Mouse (Mus musculus) heart, embryonic 13.5 days (tissue): ENCODE results near the gene Snx4. TPM values are rescaled to one million over a fixed set of nuclear protein-coding genes. Genes with fewer than 3 reads are reported as not detected.

Source experiments
- ATAC-seq: fragments of 200-750 bp; cut with Nextera tagmentation; 2 replicates; pipeline ENCODE4 v1.8.0; 2017; ENCODE audit warnings: moderate TSS enrichment; ENCODE audit not compliant: insufficient number of reproducible peaks, low FRiP score, low TSS enrichment; ENCODE audit errors: extremely low read depth
- H3K27ac ChIP-seq: fragments of 300-500 bp; sonication (generic); replicated peaks from 2 replicates; pipeline ENCODE4 v1.5.1; 2015; ENCODE audit warnings: moderate library complexity, mild to moderate bottlenecking, inconsistent platforms
- H3K27me3 ChIP-seq: fragments of 300-500 bp; sonication (generic); replicated peaks from 2 replicates; pipeline ENCODE4 v1.6.1; 2015; ENCODE audit warnings: mild to moderate bottlenecking, inconsistent platforms
- H3K36me3 ChIP-seq: fragments of 300-500 bp; sonication (generic); 2 replicates; pipeline ENCODE4 v1.6.1; 2015; ENCODE audit warnings: mild to moderate bottlenecking, inconsistent platforms
- H3K4me1 ChIP-seq: fragments of 300-500 bp; sonication (generic); 2 replicates; pipeline ENCODE4 v1.6.1; 2015; ENCODE audit warnings: inconsistent platforms
- H3K4me2 ChIP-seq: fragments of 300-500 bp; sonication (generic); 2 replicates; pipeline ENCODE4 v1.6.1; 2015; ENCODE audit warnings: inconsistent platforms, mild to moderate bottlenecking, moderate library complexity
- H3K4me3 ChIP-seq: fragments of 300-500 bp; sonication (generic); 2 replicates; pipeline ENCODE4 v1.5.1; 2015; ENCODE audit warnings: moderate library complexity, mild to moderate bottlenecking, inconsistent platforms
- H3K9ac ChIP-seq: fragments of 300-500 bp; sonication (generic); 2 replicates; pipeline ENCODE4 v1.6.1; 2015; ENCODE audit warnings: inconsistent platforms, mild to moderate bottlenecking, moderate library complexity
- H3K9me3 ChIP-seq: fragments of 300-500 bp; sonication (generic); 2 replicates; pipeline ENCODE4 v1.6.1; 2016; ENCODE audit warnings: inconsistent platforms
- WGBS: fragments of 180-500 bp; shearing (Covaris S2); methylation state at CpG from one replicate; pipeline ENCODE4 v1.1.7; 2015; ENCODE audit warnings: mixed read lengths; 5-methylcytosine and 5-hydroxymethylcytosine counted together
- polyA plus RNA-seq: library from polyadenylated mRNA; unstranded; fragments of >200 nt; fragmentation: Nextera tagmentation; extraction: Ambion mirVana; gene quantifications from 2 replicates; pipeline ENCODE4 v1.2.1, GENCODE M21; 2015

Snx4 gene
- polyA plus RNA-seq, 1 experiment from 2014 or later, result 68.7 TPM

DNA sequence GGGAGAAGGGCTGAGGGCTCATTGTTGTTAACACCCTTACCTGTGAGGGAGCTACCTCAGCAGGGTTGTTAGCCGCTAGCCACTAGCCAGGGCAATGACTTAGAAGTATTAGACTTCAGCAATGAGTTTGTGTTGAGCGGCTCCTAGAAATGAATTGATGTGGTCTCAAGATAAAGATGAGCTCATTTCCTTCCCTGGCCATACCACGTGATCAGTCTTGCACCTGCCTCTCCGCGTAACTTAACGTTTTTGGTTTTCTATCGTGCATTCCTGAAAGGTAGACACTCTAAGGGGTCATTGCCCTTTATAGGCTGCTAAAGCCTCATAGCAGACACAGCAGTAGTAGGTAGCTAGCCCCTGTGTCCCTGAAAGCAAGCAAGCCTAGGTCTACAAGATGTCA is 92.4 kb downstream of the Snx4 start:
- H3K27ac ChIP-seq, result no peak overlapping the region
- 80% methylated on average over 7 of the region's 7 CpGs for WGBS
- no peak overlapping the region for H3K4me3 ChIP-seq
- no peaks in the 10 kb centered on the region for H3K36me3 ChIP-seq
- H3K4me2 ChIP-seq, result no peak overlapping the region
- H3K9me3 ChIP-seq, result no peaks in the 10 kb centered on the region
- peaks cover 11% of the 10 kb centered on the region for H3K4me1 ChIP-seq
- no peaks in the 10 kb centered on the region for H3K27me3 ChIP-seq
- ATAC-seq, result no peak
- H3K9ac ChIP-seq, result no peak overlapping the region

- H3K36me3 ChIP-seq, result no peaks in the 10 kb centered on the region
- H3K27ac ChIP-seq, result no peak overlapping the region
- H3K9ac ChIP-seq, result no peak overlapping the region
- H3K4me3 ChIP-seq, result no peak overlapping the region
- 58% methylated on average over 9 of the region's 9 CpGs for WGBS
- ATAC-seq, result no peak
- peaks cover 11% of the 10 kb centered on the region for H3K4me1 ChIP-seq
- no peak overlapping the region for H3K4me2 ChIP-seq
- H3K27me3 ChIP-seq, result no peaks in the 10 kb centered on the region
- no peaks in the 10 kb centered on the region for H3K9me3 ChIP-seq
Observed at GRCm38 (mm10) chr16:33344379-33344778, 93.1 kb downstream of the Snx4 start.

DNA sequence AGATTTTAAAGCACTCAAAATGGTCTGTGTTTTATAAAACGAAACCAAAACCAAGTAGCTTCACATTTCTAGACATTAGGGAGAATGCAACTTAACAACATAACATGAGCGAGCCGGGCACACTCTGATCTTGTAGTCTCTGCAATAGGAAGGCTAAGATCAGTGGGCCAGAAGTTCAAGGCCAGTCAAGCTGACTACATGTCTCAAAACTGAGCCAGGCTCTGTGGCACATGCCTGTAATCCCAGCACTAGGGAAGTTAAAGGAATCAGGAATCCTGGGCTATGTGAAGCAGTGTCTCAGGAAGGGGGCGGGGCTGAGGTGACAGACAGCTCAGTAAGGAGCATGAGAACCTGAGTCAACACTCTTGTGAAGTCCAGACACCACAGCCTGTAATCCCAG is 93.6 kb downstream of the Snx4 start:
- Histone ChIP-seq H3K4me1 (peaks cover 11% of the 10 kb centered on the region), H3K27me3 (no peaks in the 10 kb centered on the region), H3K4me3 (no peak overlapping the region), H3K9ac (no peak overlapping the region), H3K36me3 (no peaks in the 10 kb centered on the region), H3K27ac (no peak overlapping the region), H3K4me2 (no peak overlapping the region), H3K9me3 (no peaks in the 10 kb centered on the region)
- whole genome bisulfite sequencing, result 77% methylated on average over 4 of the region's 4 CpGs
- no peak for ATAC-seq

GRCm38 (mm10) chr16:33346376-33346775 is 95.1 kb downstream of the Snx4 start:
- Histone ChIP-seq H3K9ac (no peak overlapping the region), H3K27ac (peak overlapping the region; percentile 34; the same call in 1 of the 2 replicates), H3K36me3 (no peaks in the 10 kb centered on the region), H3K9me3 (no peaks in the 10 kb centered on the region), H3K4me3 (no peak overlapping the region), H3K27me3 (no peaks in the 10 kb centered on the region), H3K4me1 (peaks cover 11% of the 10 kb centered on the region), H3K4me2 (no peak overlapping the region)
- 19% methylated on average over 3 of the region's 3 CpGs for WGBS
- no peak for ATAC-seq

DNA sequence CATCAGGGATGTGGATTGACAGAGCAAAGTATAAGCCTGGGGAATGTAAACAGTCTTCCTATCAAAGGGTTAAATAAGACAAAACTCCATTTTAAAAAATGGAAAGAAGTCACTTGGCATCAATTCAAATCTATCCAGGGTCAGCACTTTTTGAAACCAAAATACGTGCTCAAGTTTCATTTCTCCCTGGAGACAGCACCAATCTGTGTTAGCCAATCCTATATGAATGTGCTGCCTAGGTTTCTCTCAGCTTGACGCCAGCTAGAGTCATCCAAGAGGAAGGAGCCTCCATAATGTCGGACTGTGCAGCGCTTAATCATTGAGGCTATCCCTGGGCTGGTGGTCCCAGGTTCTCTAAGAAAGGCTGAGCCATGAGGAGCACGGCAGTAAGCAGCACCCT is 95.9 kb downstream of the Snx4 start:
- 66% methylated on average over 5 of the region's 5 CpGs for WGBS
- ATAC-seq, result no peak
- Histone ChIP-seq H3K36me3 (no peaks in the 10 kb centered on the region), H3K4me2 (no peak overlapping the region), H3K27me3 (no peaks in the 10 kb centered on the region), H3K4me1 (peaks cover 11% of the 10 kb centered on the region), H3K27ac (no peak overlapping the region), H3K4me3 (no peak overlapping the region), H3K9ac (no peak overlapping the region), H3K9me3 (no peaks in the 10 kb centered on the region)

Other genes with a start within 250 kb of the Snx4 start
- gene Iqcg, start 195.2 kb upstream of the Snx4 start, polyA plus RNA-seq, result 1.6 and 1.7 TPM in 2 replicates
- 652 and 689 TPM in 2 replicates for gene Rpl35a, start 195.0 kb upstream of the Snx4 start, polyA plus RNA-seq
- gene Lmln, start 188.9 kb upstream of the Snx4 start, polyA plus RNA-seq, result 2.2 and 3.5 TPM in 2 replicates
- gene Osbpl11, start 66.4 kb upstream of the Snx4 start, polyA plus RNA-seq, result 12.5 and 12.7 TPM in 2 replicates
- 36.6 and 36.9 TPM in 2 replicates for gene Zfp148, start 129.4 kb downstream of the Snx4 start, polyA plus RNA-seq